Mouse (Mus musculus): ENCODE data around the gene Wwtr1.

- TF ChIP-seq POLR2A (IDR thresholded peaks at IDR 0.05; ENCODE audit: borderline replicate concordance, extremely low read depth, low read depth, low read length) (no peak), CTCF (IDR thresholded peaks at IDR 0.05; ENCODE audit: insufficient read depth, low read length) (no peak)
Observed at GRCm38 (mm10) chr3:57463302-57463701, 112.4 kb downstream of the Wwtr1 start.

All from lung, adult 2 months (tissue).